Mouse (Mus musculus) spleen, adult 2 months (tissue): ENCODE measurements at regions not wholly inside any gene's neighbourhood (a gene's known extent, or its start where the extent isn't known, plus 50 kb on each side); places are given as distances from the start of the nearest gene placed in this dataset.

Experiments used
- CTCF ChIP-seq: fragments of 200-500 bp; IDR thresholded peaks from 2 replicates; pipeline ENCODE4 v1.5.1; 2011; ENCODE audit warnings: mild to moderate bottlenecking, inconsistent platforms; ENCODE audit not compliant: insufficient read depth, insufficient read length, insufficient replicate concordance; ENCODE audit errors: extremely low read depth
- POLR2A ChIP-seq: fragments of 200-500 bp; IDR thresholded peaks from 2 replicates; pipeline ENCODE4 v1.6.1; 2011; ENCODE audit warnings: low read depth, low read length, inconsistent platforms

GRCm38 (mm10) chr10:117515039-117515438 is 114.3 kb upstream of the Cpm start:
- TF ChIP-seq POLR2A (no peak), CTCF (no peak)
